Mouse (Mus musculus) cerebellum, adult 2 months (tissue): ENCODE measurements around the gene Atp13a1. TPM values are rescaled to one million over a fixed set of nuclear protein-coding genes. Genes with fewer than 3 reads are reported as not detected.

ENCODE experiments used
- DNase-seq, 2 experiments: peaks; one replicate each; pipeline ENCODE4 v3.0.0; 2021
- H3K27ac ChIP-seq: fragments of 200-500 bp; 2 replicates; pipeline ENCODE4 v1.5.1; 2012; ENCODE audit warnings: low read length, control low read depth, inconsistent platforms; ENCODE audit not compliant: insufficient read depth
- H3K27me3 ChIP-seq: fragments of 200-500 bp; 2 replicates; pipeline ENCODE4 v1.6.1; 2012; ENCODE audit warnings: inconsistent platforms, mild to moderate bottlenecking, low read length, moderate library complexity; ENCODE audit not compliant: control insufficient read depth, insufficient read depth
- H3K4me1 ChIP-seq: fragments of 200-500 bp; 2 replicates; pipeline ENCODE4 v1.6.1; 2011; ENCODE audit warnings: low read length; ENCODE audit not compliant: control insufficient read depth, insufficient read depth
- H3K4me3 ChIP-seq: fragments of 200-500 bp; replicated peaks from 2 replicates; pipeline ENCODE3; 2011; ENCODE audit warnings: mild to moderate bottlenecking, low read depth, low read length, control low read depth; ENCODE audit not compliant: insufficient read depth
- CTCF ChIP-seq: fragments of 200-500 bp; IDR thresholded peaks from 2 replicates; pipeline ENCODE4 v1.5.1; 2011; ENCODE audit warnings: low read depth, mild to moderate bottlenecking, control low read depth, low read length, moderate library complexity, borderline replicate concordance; ENCODE audit not compliant: insufficient read depth
- POLR2A ChIP-seq: fragments of 200-500 bp; IDR thresholded peaks from 2 replicates; pipeline ENCODE4 v1.6.1; 2011; ENCODE audit warnings: low read length, control low read depth, borderline replicate concordance; ENCODE audit not compliant: insufficient read depth
- WGBS: fragments of 180-500 bp; shearing (Covaris S2); methylation state at CpG from one replicate; pipeline ENCODE4 v1.1.7; 2018; 5-methylcytosine and 5-hydroxymethylcytosine counted together
- polyA plus RNA-seq: library from polyadenylated mRNA; depleted of rRNA; stranded (reverse); fragments of >200 nt; gene quantifications from 2 replicates; pipeline ENCODE4 v1.2.3, GENCODE M21; 2012; rRNA removed

Gene Atp13a1
- polyA plus RNA-seq, result 54.4 and 59.7 TPM in 2 replicates

GRCm38 (mm10) chr8:69790773-69791367 lies at the start of gene Atp13a1, which contains the start of gene Zfp866:
Gene Atp13a1 (plus strand): TSS chr8:69791163.
Gene Zfp866 (minus strand): TSS chr8:69791178.
- peak within 1 kb of the TSS; percentile 99 for H3K4me3 ChIP-seq
- no peak for TF ChIP-seq CTCF
- TF ChIP-seq POLR2A, result peak; percentile 92

GRCm38 (mm10) chr8:69741231-69741630 lies 49.7 kb upstream of the Atp13a1 start:
- H3K4me1 ChIP-seq, result no peaks in the 10 kb centered on the region
- DNase-seq, result no peak
- no peaks in the 10 kb centered on the region for H3K27me3 ChIP-seq
- WGBS, result 73% methylated on average over 2 of the region's 2 CpGs
- TF ChIP-seq POLR2A (no peak), CTCF (no peak)
- H3K27ac ChIP-seq, result no peak overlapping the region
- no peak overlapping the region for H3K4me3 ChIP-seq

More at GRCm38 (mm10) chr8:69790773-69791367, at the start of gene Atp13a1, which contains the start of gene Zfp866:
- Histone ChIP-seq H3K27me3 (no peaks in the 10 kb centered on the region), H3K27ac (peak within 1 kb of the TSS; percentile 56), H3K4me1 (peaks cover 4% of the 10 kb centered on the region; the same call in 1 of the 2 replicates)
- WGBS, result 1% methylated on average over 38 of the region's 38 CpGs
- DNase-seq, result peak; percentile 90 to 91

GRCm38 (mm10) chr8:69749544-69750454 lies 41.2 kb upstream of the Atp13a1 start, which contains the start of gene Zfp963:
Gene Zfp963 (minus strand): TSS chr8:69749970.
- Histone ChIP-seq H3K4me1 (no peaks in the 10 kb centered on the region), H3K27me3 (no peaks in the 10 kb centered on the region), H3K27ac (peak within 1 kb of the TSS; percentile 97), H3K4me3 (peak within 1 kb of the TSS; percentile 80)
- no peak for TF ChIP-seq CTCF
- peak; percentile 100 for TF ChIP-seq POLR2A
- peak; percentile 97 to 98 for DNase-seq
- 3% methylated on average over 48 of the region's 48 CpGs for WGBS

- Histone ChIP-seq H3K27me3 (no peaks in the 10 kb centered on the region), H3K4me3 (no peak overlapping the region), H3K27ac (no peak overlapping the region), H3K4me1 (no peaks in the 10 kb centered on the region)
- 96% methylated on average over 2 of the region's 2 CpGs for WGBS
- TF ChIP-seq POLR2A (no peak), CTCF (no peak)
- no peak for DNase-seq
Measured at GRCm38 (mm10) chr8:69752437-69752836, 38.5 kb upstream of the Atp13a1 start.

GRCm38 (mm10) chr8:69758316-69758715 lies 32.6 kb upstream of the Atp13a1 start:
- TF ChIP-seq POLR2A (no peak), CTCF (no peak)
- WGBS, result 96% methylated on average over 5 of the region's 5 CpGs
- no peaks in the 10 kb centered on the region for H3K27me3 ChIP-seq
- H3K27ac ChIP-seq, result no peak overlapping the region
- H3K4me3 ChIP-seq, result no peak overlapping the region
- H3K4me1 ChIP-seq, result 0 out of 2 replicates have a peak, but pooled peaks cover 3% of the 10 kb centered on the region
- DNase-seq, result no peak

GRCm38 (mm10) chr8:69761814-69762445 lies 29.0 kb upstream of the Atp13a1 start:
- no peaks in the 10 kb centered on the region for H3K27me3 ChIP-seq
- WGBS, result 43% methylated on average over 4 of the region's 4 CpGs
- 0 out of 2 replicates have a peak, but pooled peaks cover 3% of the 10 kb centered on the region for H3K4me1 ChIP-seq
- H3K4me3 ChIP-seq, result no peak overlapping the region
- H3K27ac ChIP-seq, result no peak overlapping the region
- DNase-seq, result no peak
- TF ChIP-seq CTCF (no peak), POLR2A (no peak)

GRCm38 (mm10) chr8:69771221-69771620 lies 19.7 kb upstream of the Atp13a1 start:
- H3K27me3 ChIP-seq, result no peaks in the 10 kb centered on the region
- 67% methylated on average over 9 of the region's 9 CpGs for WGBS
- DNase-seq, result no peak

More at GRCm38 (mm10) chr8:69771221-69771620, 19.7 kb upstream of the Atp13a1 start:
- H3K27ac ChIP-seq, result no peak overlapping the region
- H3K4me1 ChIP-seq, result peaks cover 10% of the 10 kb centered on the region; the same call in 1 of the 2 replicates
- TF ChIP-seq CTCF (no peak), POLR2A (no peak)
- no peak overlapping the region for H3K4me3 ChIP-seq
